Comparison of ENCODE assay signal across 9 mouse cellular contexts in the genomic region with DNA sequence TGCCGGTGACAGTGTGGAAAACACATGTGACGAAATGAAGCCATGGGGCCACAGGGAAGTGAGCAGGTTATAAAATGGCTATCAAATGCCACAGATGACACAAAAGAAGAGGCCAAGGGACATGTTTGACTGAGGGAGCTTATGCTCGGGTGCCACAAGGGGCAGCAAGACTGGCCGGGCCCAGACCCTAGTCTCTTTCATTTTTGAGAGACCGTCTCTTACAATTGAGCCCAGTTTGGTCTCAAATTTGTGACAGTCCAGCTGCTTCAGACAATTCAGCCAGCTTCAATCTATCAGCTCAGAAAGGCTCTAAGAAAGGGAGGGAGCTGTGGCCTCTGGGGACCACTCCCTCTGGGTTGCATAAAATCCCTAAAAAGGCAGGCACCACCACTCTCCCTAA. TPM values are rescaled to one million over a fixed set of nuclear protein-coding genes. Genes with fewer than 3 reads are reported as not detected.
DNase-seq lines count a peak whose midpoint lies in the region; ATAC-seq and TF ChIP-seq lines count a peak whose summit lies in the region.
"Had no signal": no experiment of that assay in that cellular context is flagged by ENCODE, and none has a peak within 500 bp of the region (broad histone marks: within the 10 kb centered on the region; RNA-seq: fewer than 3 reads in every experiment).

No protein-coding gene starts in this region.

- H3K9ac ChIP-seq in liver, postnatal 0 days (replicated peaks), result peak overlapping the region; percentile 22; the same call in 1 of the 2 replicates

- H3K9me3 ChIP-seq in forebrain, embryonic 10.5 days, result no peaks in the 10 kb centered on the region
- no peaks in the 10 kb centered on the region for H3K9me3 ChIP-seq in hindbrain, embryonic 10.5 days
- no peaks in the 10 kb centered on the region for H3K9me3 ChIP-seq in liver, postnatal 0 days (ENCODE audit: low read length)

- H3K27me3 ChIP-seq in kidney, adult 2 months (replicated peaks; ENCODE audit: control insufficient read depth, insufficient read depth, low read length), result no peaks in the 10 kb centered on the region
- H3K27me3 ChIP-seq in forebrain, embryonic 10.5 days (ENCODE audit: poor library complexity, severe bottlenecking), result no peaks in the 10 kb centered on the region
- no peaks in the 10 kb centered on the region for H3K27me3 ChIP-seq in hindbrain, embryonic 10.5 days (ENCODE audit: insufficient read depth, poor library complexity, severe bottlenecking)
- no peaks in the 10 kb centered on the region for H3K27me3 ChIP-seq in liver, postnatal 0 days (ENCODE audit: insufficient read depth, low read length)

- TF ChIP-seq EP300 in liver, postnatal 0 days (IDR thresholded peaks at IDR 0.05; ENCODE audit: low read depth), result no peak

- H3K4me2 ChIP-seq in liver, postnatal 0 days (ENCODE audit: low read depth, low read length), result peak overlapping the region; percentile 39

- 71% methylated on average over 5 of the region's 5 CpGs for WGBS in kidney, adult 2 months
- 62% methylated on average over 5 of the region's 5 CpGs for WGBS in forebrain, embryonic 10.5 days
- 73% methylated on average over 5 of the region's 5 CpGs for WGBS in hindbrain, embryonic 10.5 days
- WGBS in liver, postnatal 0 days (ENCODE audit: insufficient replicate concordance), result 71% methylated on average over 5 of the region's 5 CpGs

- no peaks in the 10 kb centered on the region for H3K36me3 ChIP-seq in kidney, adult 2 months (ENCODE audit: control insufficient read depth, insufficient read depth, low read length)
- H3K36me3 ChIP-seq in forebrain, embryonic 10.5 days (replicated peaks), result peaks cover 61% of the 10 kb centered on the region
- peaks cover 53% of the 10 kb centered on the region for H3K36me3 ChIP-seq in hindbrain, embryonic 10.5 days
- H3K36me3 ChIP-seq in liver, postnatal 0 days (replicated peaks; ENCODE audit: insufficient read depth, low read length), result peaks cover 13% of the 10 kb centered on the region; the same call in 1 of the 2 replicates

- TF ChIP-seq CTCF in kidney, adult 2 months (conservative IDR thresholded peaks at IDR 0.05; ENCODE audit: insufficient read depth, insufficient read length, low read depth, low read length), result no peak
- TF ChIP-seq CTCF in liver, postnatal 0 days (IDR thresholded peaks at IDR 0.05; ENCODE audit: low read depth), result peak; percentile 9; the same call in 1 of the 2 replicates

- no peak for TF ChIP-seq POLR2A in kidney, adult 2 months (IDR thresholded peaks at IDR 0.05; ENCODE audit: low read depth, low read length)

- H3K27ac ChIP-seq in kidney, adult 2 months (ENCODE audit: insufficient read depth, low read depth, low read length), result peak overlapping the region; percentile 87
- peak overlapping the region; percentile 75 for H3K27ac ChIP-seq in forebrain, embryonic 10.5 days
- peak overlapping the region; percentile 80 for H3K27ac ChIP-seq in hindbrain, embryonic 10.5 days
- H3K27ac ChIP-seq in liver, postnatal 0 days (ENCODE audit: low read depth), result peak overlapping the region; percentile 90

- no peak for DNase-seq in kidney, adult 2 months
- no peak for DNase-seq in kidney, adult 9 months
- DNase-seq in forebrain, embryonic 10.5 days (ENCODE audit: extremely low spot score, low spot score), result no peak
- DNase-seq in hindbrain, embryonic 10.5 days (ENCODE audit: low spot score), result no peak
- DNase-seq in liver, postnatal 0 days, result no peak
- no peak for DNase-seq in ovary, postnatal 10 days (ENCODE audit: low spot score)
- no peak for DNase-seq in gastrocnemius, adult 18-20 months (ENCODE audit: low spot score)
- DNase-seq: midbrain, embryonic 14.5 days; right cerebral cortex, postnatal 4 days had no signal

- H3K4me3 ChIP-seq in kidney, adult 2 months (ENCODE audit: insufficient read depth, low read depth, low read length), result no peak overlapping the region
- H3K4me3 ChIP-seq in forebrain, embryonic 10.5 days, result no peak overlapping the region
- 0 out of 2 replicates have a peak overlapping the region, but pooled peaks have one; percentile 6 for H3K4me3 ChIP-seq in hindbrain, embryonic 10.5 days
- H3K4me3 ChIP-seq in liver, postnatal 0 days (ENCODE audit: low read depth, low read length), result no peak overlapping the region

- ATAC-seq in liver, postnatal 0 days, result no peak

- peaks cover 36% of the 10 kb centered on the region for H3K4me1 ChIP-seq in kidney, adult 2 months (ENCODE audit: control insufficient read depth, insufficient read depth, low read length)
- peaks cover 97% of the 10 kb centered on the region for H3K4me1 ChIP-seq in forebrain, embryonic 10.5 days
- peaks cover 96% of the 10 kb centered on the region for H3K4me1 ChIP-seq in hindbrain, embryonic 10.5 days (replicated peaks)
- peaks cover 79% of the 10 kb centered on the region for H3K4me1 ChIP-seq in liver, postnatal 0 days (ENCODE audit: insufficient read depth)

RNA-seq across cellular contexts. Expression of gene Vps37b, which starts 5.5 kb away (rescaled TPM):
- 22.6 and 24.1 TPM in 2 replicates for polyA plus RNA-seq in kidney, adult 2 months (2012; rRNA removed)
- polyA plus RNA-seq in forebrain, embryonic 10.5 days (2016; fragmentation: Nextera tagmentation; extraction: Ambion mirVana), result 50.8 and 51.2 TPM in 2 replicates
- 57.5 and 71.8 TPM in 2 replicates for polyA plus RNA-seq in hindbrain, embryonic 10.5 days (2016; fragmentation: Nextera tagmentation; extraction: Ambion mirVana)
- 16.4 and 17.6 TPM in 2 replicates for polyA plus RNA-seq in liver, postnatal 0 days (2015; fragmentation: Nextera tagmentation; extraction: Ambion mirVana)
- 1 to 10 TPM; 5.7 to 6.6 TPM for total RNA-seq in gastrocnemius, adult 18-20 months (2021)

RNA-seq across cellular contexts. Expression of gene Hip1r, which starts 53.1 kb away (rescaled TPM):
- 18.3 and 19.2 TPM in 2 replicates for polyA plus RNA-seq in kidney, adult 2 months (2012; rRNA removed)
- 7.7 and 11.1 TPM in 2 replicates for polyA plus RNA-seq in forebrain, embryonic 10.5 days (2016; fragmentation: Nextera tagmentation; extraction: Ambion mirVana)
- 12.2 and 12.5 TPM in 2 replicates for polyA plus RNA-seq in hindbrain, embryonic 10.5 days (2016; fragmentation: Nextera tagmentation; extraction: Ambion mirVana)
- polyA plus RNA-seq in liver, postnatal 0 days (2015; fragmentation: Nextera tagmentation; extraction: Ambion mirVana), result 10.1 and 13.5 TPM in 2 replicates
- total RNA-seq in gastrocnemius, adult 18-20 months (2021), result 10 to 100 TPM in 1 of 2 experiments, 1 to 10 TPM in 1; 9.4 to 19.6 TPM
